Mouse (Mus musculus): ENCODE measurements around the gene Zcrb1. TPM values are rescaled to one million over a fixed set of nuclear protein-coding genes. Genes with fewer than 3 reads are reported as not detected.

Zcrb1 gene
- 115 and 121 TPM in 2 replicates for polyA plus RNA-seq (2014; fragmentation: Nextera tagmentation; extraction: Ambion mirVana)

- peak within 1 kb of the TSS; percentile 83 for H3K27ac ChIP-seq (ENCODE audit: low read depth)
- no peaks in the 10 kb centered on the region for H3K9me3 ChIP-seq (ENCODE audit: control insufficient read depth, low read length)
- peak within 1 kb of the TSS; percentile 82 for H3K4me2 ChIP-seq (ENCODE audit: low read length)
- no peaks in the 10 kb centered on the region for H3K27me3 ChIP-seq (replicated peaks; ENCODE audit: control insufficient read depth, insufficient read depth, low read length)
- DNase-seq (ENCODE audit: low spot score) (peak; percentile 91), ATAC-seq (replicated peaks; ENCODE audit: low FRiP score, low TSS enrichment, low read depth) (peak; percentile 94)
- H3K4me3 ChIP-seq (ENCODE audit: low read depth, low read length), result peak within 1 kb of the TSS; percentile 95
- H3K9ac ChIP-seq (ENCODE audit: low read length), result peak within 1 kb of the TSS; percentile 96
- WGBS, result under 1% methylated on average over 100 of the region's 100 CpGs
- H3K36me3 ChIP-seq (ENCODE audit: control insufficient read depth, insufficient read depth, low read length), result peaks cover 13% of the 10 kb centered on the region; the same call in 1 of the 2 replicates
- H3K4me1 ChIP-seq (replicated peaks; ENCODE audit: control insufficient read depth, insufficient read depth, low read length), result peaks cover 22% of the 10 kb centered on the region
Measured at GRCm38 (mm10) chr15:93397826-93398698, at the start of gene Zcrb1, which contains the start of gene Pphln1. Gene Zcrb1, minus strand, starts transcription at chr15:93398334. Gene Pphln1, plus strand, starts transcription at chr15:93398350.

- no peak overlapping the region for H3K27ac ChIP-seq (ENCODE audit: low read depth)
- peaks cover 42% of the 10 kb centered on the region for H3K36me3 ChIP-seq (ENCODE audit: control insufficient read depth, insufficient read depth, low read length)
- DNase-seq (ENCODE audit: low spot score), result no peak
- H3K27me3 ChIP-seq (replicated peaks; ENCODE audit: control insufficient read depth, insufficient read depth, low read length), result no peaks in the 10 kb centered on the region
- WGBS, result 82% methylated on average over 6 of the region's 6 CpGs
- no peak overlapping the region for H3K4me2 ChIP-seq (ENCODE audit: low read length)
- no peaks in the 10 kb centered on the region for H3K4me1 ChIP-seq (replicated peaks; ENCODE audit: control insufficient read depth, insufficient read depth, low read length)
- no peak for ATAC-seq (replicated peaks; ENCODE audit: low FRiP score, low TSS enrichment, low read depth)
- H3K9ac ChIP-seq (ENCODE audit: low read length), result no peak overlapping the region
- no peaks in the 10 kb centered on the region for H3K9me3 ChIP-seq (ENCODE audit: control insufficient read depth, low read length)
- no peak overlapping the region for H3K4me3 ChIP-seq (ENCODE audit: low read depth, low read length)
Measured at GRCm38 (mm10) chr15:93443676-93444075, 45.5 kb upstream of the Zcrb1 start.

GRCm38 (mm10) chr15:93442271-93442670 lies 44.1 kb upstream of the Zcrb1 start:
- WGBS, result 93% methylated on average over 4 of the region's 4 CpGs
- no peak overlapping the region for H3K4me3 ChIP-seq (ENCODE audit: low read depth, low read length)
- H3K4me1 ChIP-seq (replicated peaks; ENCODE audit: control insufficient read depth, insufficient read depth, low read length), result no peaks in the 10 kb centered on the region
- no peaks in the 10 kb centered on the region for H3K27me3 ChIP-seq (replicated peaks; ENCODE audit: control insufficient read depth, insufficient read depth, low read length)
- H3K36me3 ChIP-seq (ENCODE audit: control insufficient read depth, insufficient read depth, low read length), result peaks cover 42% of the 10 kb centered on the region
- no peak for DNase-seq (ENCODE audit: low spot score)
- no peak overlapping the region for H3K9ac ChIP-seq (ENCODE audit: low read length)
- no peaks in the 10 kb centered on the region for H3K9me3 ChIP-seq (ENCODE audit: control insufficient read depth, low read length)
- no peak overlapping the region for H3K27ac ChIP-seq (ENCODE audit: low read depth)
- no peak overlapping the region for H3K4me2 ChIP-seq (ENCODE audit: low read length)
- no peak for ATAC-seq (replicated peaks; ENCODE audit: low FRiP score, low TSS enrichment, low read depth)

- no peaks in the 10 kb centered on the region for H3K27me3 ChIP-seq (replicated peaks; ENCODE audit: control insufficient read depth, insufficient read depth, low read length)
- no peaks in the 10 kb centered on the region for H3K9me3 ChIP-seq (ENCODE audit: control insufficient read depth, low read length)
- DNase-seq (ENCODE audit: low spot score) (peak; percentile 70), ATAC-seq (replicated peaks; ENCODE audit: low FRiP score, low TSS enrichment, low read depth) (no peak; the same call in 1 of the 2 replicates)
- peaks cover 7% of the 10 kb centered on the region for H3K4me1 ChIP-seq (replicated peaks; ENCODE audit: control insufficient read depth, insufficient read depth, low read length)
- no peak overlapping the region for H3K27ac ChIP-seq (ENCODE audit: low read depth)
- H3K9ac ChIP-seq (ENCODE audit: low read length), result no peak overlapping the region
- no peak overlapping the region for H3K4me2 ChIP-seq (ENCODE audit: low read length)
- H3K4me3 ChIP-seq (ENCODE audit: low read depth, low read length), result no peak overlapping the region
- 43% methylated on average over 5 of the region's 5 CpGs for WGBS
- H3K36me3 ChIP-seq (ENCODE audit: control insufficient read depth, insufficient read depth, low read length), result peaks cover 33% of the 10 kb centered on the region
Measured at GRCm38 (mm10) chr15:93438663-93439062, 40.5 kb upstream of the Zcrb1 start.

GRCm38 (mm10) chr15:93435998-93436397 lies 37.9 kb upstream of the Zcrb1 start:
- Histone ChIP-seq H3K27me3 (replicated peaks; ENCODE audit: control insufficient read depth, insufficient read depth, low read length) (no peaks in the 10 kb centered on the region), H3K36me3 (ENCODE audit: control insufficient read depth, insufficient read depth, low read length) (0 out of 2 replicates have a peak, but pooled peaks cover 17% of the 10 kb centered on the region), H3K9me3 (ENCODE audit: control insufficient read depth, low read length) (no peaks in the 10 kb centered on the region), H3K4me3 (ENCODE audit: low read depth, low read length) (no peak overlapping the region), H3K27ac (ENCODE audit: low read depth) (no peak overlapping the region), H3K9ac (ENCODE audit: low read length) (no peak overlapping the region), H3K4me1 (replicated peaks; ENCODE audit: control insufficient read depth, insufficient read depth, low read length) (peaks cover 8% of the 10 kb centered on the region), H3K4me2 (ENCODE audit: low read length) (no peak overlapping the region)
- no peak for DNase-seq (ENCODE audit: low spot score)
- no peak for ATAC-seq (replicated peaks; ENCODE audit: low FRiP score, low TSS enrichment, low read depth)
- 77% methylated on average over 12 of the region's 12 CpGs for WGBS

- no peaks in the 10 kb centered on the region for H3K27me3 ChIP-seq (replicated peaks; ENCODE audit: control insufficient read depth, insufficient read depth, low read length)
- H3K4me2 ChIP-seq (ENCODE audit: low read length), result no peak overlapping the region
- H3K4me1 ChIP-seq (replicated peaks; ENCODE audit: control insufficient read depth, insufficient read depth, low read length), result peaks cover 8% of the 10 kb centered on the region
- WGBS, result 32% methylated on average over 11 of the region's 11 CpGs
- no peak overlapping the region for H3K27ac ChIP-seq (ENCODE audit: low read depth)
- no peak for ATAC-seq (replicated peaks; ENCODE audit: low FRiP score, low TSS enrichment, low read depth)
- no peaks in the 10 kb centered on the region for H3K9me3 ChIP-seq (ENCODE audit: control insufficient read depth, low read length)
- 0 out of 2 replicates have a peak, but pooled peaks cover 11% of the 10 kb centered on the region for H3K36me3 ChIP-seq (ENCODE audit: control insufficient read depth, insufficient read depth, low read length)
- no peak overlapping the region for H3K9ac ChIP-seq (ENCODE audit: low read length)
- no peak overlapping the region for H3K4me3 ChIP-seq (ENCODE audit: low read depth, low read length)
- DNase-seq (ENCODE audit: low spot score), result no peak
Measured at GRCm38 (mm10) chr15:93433811-93434210, 35.7 kb upstream of the Zcrb1 start.

GRCm38 (mm10) chr15:93422537-93422936 lies 24.4 kb upstream of the Zcrb1 start:
- ATAC-seq (replicated peaks; ENCODE audit: low FRiP score, low TSS enrichment, low read depth) (no peak), DNase-seq (ENCODE audit: low spot score) (no peak)
- 96% methylated on average over 1 of the region's 1 CpGs for WGBS
- no peak overlapping the region for H3K4me2 ChIP-seq (ENCODE audit: low read length)
- no peak overlapping the region for H3K27ac ChIP-seq (ENCODE audit: low read depth)
- H3K9me3 ChIP-seq (ENCODE audit: control insufficient read depth, low read length), result no peaks in the 10 kb centered on the region
- H3K27me3 ChIP-seq (replicated peaks; ENCODE audit: control insufficient read depth, insufficient read depth, low read length), result no peaks in the 10 kb centered on the region
- H3K4me3 ChIP-seq (ENCODE audit: low read depth, low read length), result no peak overlapping the region
- no peak overlapping the region for H3K9ac ChIP-seq (ENCODE audit: low read length)
- H3K36me3 ChIP-seq (ENCODE audit: control insufficient read depth, insufficient read depth, low read length), result peaks cover 26% of the 10 kb centered on the region
- no peaks in the 10 kb centered on the region for H3K4me1 ChIP-seq (replicated peaks; ENCODE audit: control insufficient read depth, insufficient read depth, low read length)

GRCm38 (mm10) chr15:93420596-93420995 lies 22.5 kb upstream of the Zcrb1 start:
- no peak overlapping the region for H3K4me3 ChIP-seq (ENCODE audit: low read depth, low read length)
- H3K27me3 ChIP-seq (replicated peaks; ENCODE audit: control insufficient read depth, insufficient read depth, low read length), result no peaks in the 10 kb centered on the region
- DNase-seq (ENCODE audit: low spot score) (no peak), ATAC-seq (replicated peaks; ENCODE audit: low FRiP score, low TSS enrichment, low read depth) (no peak)
- no peak overlapping the region for H3K27ac ChIP-seq (ENCODE audit: low read depth)
- H3K9ac ChIP-seq (ENCODE audit: low read length), result no peak overlapping the region
- 80% methylated on average over 7 of the region's 7 CpGs for WGBS
- H3K36me3 ChIP-seq (ENCODE audit: control insufficient read depth, insufficient read depth, low read length), result peaks cover 25% of the 10 kb centered on the region
- H3K4me2 ChIP-seq (ENCODE audit: low read length), result no peak overlapping the region
- no peaks in the 10 kb centered on the region for H3K4me1 ChIP-seq (replicated peaks; ENCODE audit: control insufficient read depth, insufficient read depth, low read length)
- H3K9me3 ChIP-seq (ENCODE audit: control insufficient read depth, low read length), result no peaks in the 10 kb centered on the region
